Mouse (Mus musculus) regulatory T cell (primary cell): ENCODE data around the gene Olfr161.
"Not testable (repeated sequence)": the region's sequence is repeated elsewhere in the genome, so short reads cannot be mapped to it uniquely, and the experiment has no call there.

Experiments
- in situ Hi-C: fragments of 300-600 bp; cut with MboI, MseI; formaldehyde crosslinking; loops from one replicate; pipeline ENCODE4 v1.15.1; 2025; ENCODE audit warnings: high pct_unique_total_duplicates

The Olfr161 gene

GRCm38 (mm10) chr16:3590691-3591090 is at the start of gene Olfr161:
Gene Olfr161, plus strand, starts transcription at chr16:3591042.
- in situ Hi-C loops = no loop called here

DNA sequence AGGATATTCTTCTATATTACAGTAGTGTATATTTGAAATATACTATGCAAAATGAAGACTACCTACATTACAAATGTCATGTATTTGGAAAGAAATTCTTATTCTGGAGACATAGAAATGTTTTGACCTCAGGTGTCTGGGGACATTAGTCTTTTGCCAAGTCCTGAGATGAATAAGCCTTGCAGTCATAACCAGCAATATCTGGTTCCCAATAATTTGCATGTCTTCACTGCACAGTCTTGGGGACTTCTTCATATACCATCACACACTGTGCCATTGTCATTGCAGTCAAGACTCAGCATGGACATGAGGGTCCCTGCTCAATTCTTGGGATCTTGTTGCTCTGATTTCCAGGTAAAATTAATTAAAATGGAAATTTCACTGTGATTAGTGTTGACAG is 27.3 kb upstream of the Olfr161 start:
- in situ Hi-C loops = no loop called here

GRCm38 (mm10) chr16:3577658-3578057 is 13.2 kb upstream of the Olfr161 start:
- in situ Hi-C loops = not testable (repeated sequence)

DNA sequence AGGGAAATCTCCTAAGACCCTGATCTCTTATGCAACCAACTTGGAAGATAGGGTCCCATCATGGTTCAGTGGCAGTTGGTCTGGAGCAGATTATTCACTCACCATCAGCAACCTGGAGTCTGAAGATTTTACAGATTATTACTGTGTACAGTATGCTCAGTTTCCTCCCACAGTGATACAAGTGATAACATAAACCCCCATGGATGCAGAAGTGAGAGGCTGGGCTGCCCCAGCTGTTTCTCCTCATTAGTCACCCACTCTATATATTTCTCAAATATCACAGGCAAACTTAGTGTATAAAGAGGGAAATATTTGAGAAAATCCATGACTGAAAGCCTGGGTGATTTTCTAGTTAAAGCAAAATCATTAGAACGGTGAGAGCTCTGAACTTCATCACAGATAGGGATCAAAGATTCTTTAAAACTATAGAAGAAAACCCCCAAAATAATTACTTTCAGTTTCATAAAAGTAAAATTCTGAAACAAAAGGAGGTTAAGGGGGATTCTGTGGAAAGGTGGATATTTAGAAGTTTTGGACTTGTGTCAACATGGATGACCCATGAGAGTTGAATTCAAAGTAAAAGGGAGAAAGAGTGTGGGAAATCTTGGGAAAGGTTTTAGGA is 12.5 kb upstream of the Olfr161 start:
- in situ Hi-C loops = not testable (repeated sequence)

- in situ Hi-C loops = loop anchor here (10.0 kb wide), 1 partner anchor 1633 kb away; no protein-coding TSS in a partner anchor
These were observed 40.5 kb downstream of the Olfr161 start for GRCm38 (mm10) chr16:3631376-3631775.

- in situ Hi-C loops = loop anchor here (10.0 kb wide), 1 partner anchor 1632 kb away; no protein-coding TSS in a partner anchor
These were observed 41.9 kb downstream of the Olfr161 start for GRCm38 (mm10) chr16:3632572-3633361.
